Mouse (Mus musculus) midbrain, embryonic 10.5 days (tissue): ENCODE measurements around the gene Gm10134. TPM values are rescaled to one million over a fixed set of nuclear protein-coding genes. Genes with fewer than 3 reads are reported as not detected.
"Not testable (repeated sequence)": the region's sequence is repeated elsewhere in the genome, so short reads cannot be mapped to it uniquely, and the experiment has no call there.

ENCODE experiments used
- DNase-seq: peaks from one replicate; pipeline ENCODE4 v3.0.0-alpha.2; 2017; ENCODE audit warnings: low spot score
- H3K27ac ChIP-seq: fragments of 300-500 bp; sonication (generic); replicated peaks from 2 replicates; pipeline ENCODE4 v1.5.1; 2016; ENCODE audit warnings: mild to moderate bottlenecking
- H3K27me3 ChIP-seq: fragments of 300-500 bp; sonication (generic); 2 replicates; pipeline ENCODE4 v1.6.1; 2016; ENCODE audit warnings: low read depth, mild to moderate bottlenecking; ENCODE audit not compliant: poor library complexity, severe bottlenecking
- H3K36me3 ChIP-seq: fragments of 300-500 bp; sonication (generic); 2 replicates; pipeline ENCODE4 v1.6.1; 2016; ENCODE audit warnings: mild to moderate bottlenecking, moderate library complexity
- H3K4me1 ChIP-seq: fragments of 300-500 bp; sonication (generic); 2 replicates; pipeline ENCODE4 v1.6.1; 2016
- H3K4me3 ChIP-seq: fragments of 300-500 bp; sonication (generic); 2 replicates; pipeline ENCODE4 v1.5.1; 2016; ENCODE audit warnings: mild to moderate bottlenecking, moderate library complexity
- H3K9me3 ChIP-seq: fragments of 300-500 bp; sonication (generic); replicated peaks from 2 replicates; pipeline ENCODE4 v1.6.1; 2016; ENCODE audit warnings: mild to moderate bottlenecking
- WGBS: fragments of 180-500 bp; shearing (Covaris S2); methylation state at CpG from one replicate; pipeline ENCODE4 v1.1.7; 2016; 5-methylcytosine and 5-hydroxymethylcytosine counted together
- polyA plus RNA-seq: library from polyadenylated mRNA; unstranded; fragments of >200 nt; fragmentation: Nextera tagmentation; extraction: Ambion mirVana; gene quantifications from 2 replicates; pipeline ENCODE4 v1.2.1, GENCODE M21; 2016

Gm10134 gene
- polyA plus RNA-seq, 1 experiment from 2014 or later, result 0.49 TPM

GRCm38 (mm10) chr2:28479208-28480204 is 26.4 kb upstream of the Gm10134 start:
- Histone ChIP-seq H3K27me3 (no peaks in the 10 kb centered on the region), H3K4me1 (peaks cover 4% of the 10 kb centered on the region; the same call in 1 of the 2 replicates), H3K27ac (no peak overlapping the region), H3K4me3 (no peak overlapping the region), H3K9me3 (no peaks in the 10 kb centered on the region), H3K36me3 (no peaks in the 10 kb centered on the region)
- 83% methylated on average over 20 of the region's 20 CpGs for WGBS
- DNase-seq, result no peak

- H3K9me3 ChIP-seq, result no peaks in the 10 kb centered on the region
- H3K27ac ChIP-seq, result no peak overlapping the region
- no peak overlapping the region for H3K4me3 ChIP-seq
- no peak for DNase-seq
- H3K27me3 ChIP-seq, result no peaks in the 10 kb centered on the region
- 76% methylated on average over 2 of the region's 2 CpGs for WGBS
- H3K4me1 ChIP-seq, result peaks cover 4% of the 10 kb centered on the region; the same call in 1 of the 2 replicates
- H3K36me3 ChIP-seq, result no peaks in the 10 kb centered on the region
These were observed 22.0 kb upstream of the Gm10134 start for GRCm38 (mm10) chr2:28483861-28484260.

DNA sequence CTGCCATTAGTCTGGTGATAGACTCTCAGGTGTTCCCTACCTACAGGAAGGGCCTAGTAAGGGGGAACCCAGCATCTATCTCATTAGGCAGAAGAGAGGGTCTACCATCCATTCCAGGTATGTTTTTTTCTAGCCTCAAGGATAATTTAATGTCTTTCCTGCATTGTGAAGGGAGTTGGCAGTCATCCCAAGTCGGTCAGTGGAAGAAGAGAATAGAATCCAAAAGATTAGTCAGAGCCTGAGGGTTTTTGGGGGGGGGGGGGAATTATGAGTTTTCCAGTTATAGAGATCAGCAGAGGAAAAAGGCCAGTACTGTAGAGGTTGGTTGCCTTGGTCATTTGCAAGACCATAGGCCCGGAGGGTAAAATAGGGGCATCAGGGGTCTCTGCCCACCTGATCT is 11.4 kb upstream of the Gm10134 start:
- no peaks in the 10 kb centered on the region for H3K36me3 ChIP-seq
- WGBS, result 85% methylated on average over 2 of the region's 2 CpGs
- H3K27ac ChIP-seq, result no peak overlapping the region
- no peaks in the 10 kb centered on the region for H3K27me3 ChIP-seq
- no peak for DNase-seq
- H3K4me1 ChIP-seq, result no peaks in the 10 kb centered on the region; the same call in 1 of the 2 replicates
- H3K4me3 ChIP-seq, result no peak overlapping the region
- no peaks in the 10 kb centered on the region for H3K9me3 ChIP-seq

- H3K4me1 ChIP-seq, result no peaks in the 10 kb centered on the region; the same call in 1 of the 2 replicates
- no peak overlapping the region for H3K27ac ChIP-seq
- DNase-seq, result no peak
- 86% methylated on average over 14 of the region's 14 CpGs for WGBS
- H3K9me3 ChIP-seq, result no peaks in the 10 kb centered on the region
- no peak overlapping the region for H3K4me3 ChIP-seq
- no peaks in the 10 kb centered on the region for H3K36me3 ChIP-seq
- H3K27me3 ChIP-seq, result no peaks in the 10 kb centered on the region
These were observed 10.6 kb upstream of the Gm10134 start for GRCm38 (mm10) chr2:28495207-28495756.

GRCm38 (mm10) chr2:28495801-28496595 is 9.9 kb upstream of the Gm10134 start:
- Histone ChIP-seq H3K9me3 (no peaks in the 10 kb centered on the region), H3K36me3 (no peaks in the 10 kb centered on the region), H3K4me3 (no peak overlapping the region), H3K4me1 (no peaks in the 10 kb centered on the region; the same call in 1 of the 2 replicates), H3K27me3 (no peaks in the 10 kb centered on the region), H3K27ac (no peak overlapping the region)
- DNase-seq, result no peak
- 88% methylated on average over 16 of the region's 16 CpGs for whole genome bisulfite sequencing

- no peak for DNase-seq
- Histone ChIP-seq H3K4me1 (no peaks in the 10 kb centered on the region; the same call in 1 of the 2 replicates), H3K27ac (no peak within 1 kb of the TSS), H3K9me3 (no peaks in the 10 kb centered on the region), H3K4me3 (no peak within 1 kb of the TSS), H3K27me3 (no peaks in the 10 kb centered on the region), H3K36me3 (no peaks in the 10 kb centered on the region)
- WGBS, result 73% methylated on average over 5 of the region's 5 CpGs
These were observed 9.2 kb upstream of the Gm10134 start, which contains the start of gene Gbgt1 for GRCm38 (mm10) chr2:28496671-28497070. Gene Gbgt1 (plus strand): TSS chr2:28496891.

GRCm38 (mm10) chr2:28497561-28497960 is 8.3 kb upstream of the Gm10134 start:
- Histone ChIP-seq H3K4me1 (no peaks in the 10 kb centered on the region; the same call in 1 of the 2 replicates), H3K36me3 (no peaks in the 10 kb centered on the region), H3K27me3 (no peaks in the 10 kb centered on the region), H3K9me3 (no peaks in the 10 kb centered on the region), H3K27ac (no peak overlapping the region), H3K4me3 (no peak overlapping the region)
- WGBS, result 88% methylated on average over 5 of the region's 5 CpGs
- no peak for DNase-seq

DNA sequence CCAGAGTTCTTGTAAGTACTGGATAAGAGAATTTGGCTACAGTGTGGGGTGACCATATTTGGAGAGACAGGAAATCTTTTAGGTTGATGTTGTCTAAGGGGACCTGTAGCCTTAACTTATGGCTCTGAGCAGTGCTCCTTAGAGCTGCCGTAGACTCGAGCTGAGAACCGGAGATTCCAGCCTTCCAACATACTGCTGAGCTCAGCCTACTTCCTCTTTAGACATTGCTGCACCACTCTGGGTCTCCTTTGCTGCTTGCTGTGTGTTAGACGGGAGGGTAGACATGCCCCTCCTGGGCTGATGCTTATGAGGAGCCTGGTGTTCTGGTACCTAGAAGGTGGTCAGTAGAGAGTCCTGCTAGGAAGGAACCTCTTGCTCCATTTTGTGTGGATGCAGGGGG is 7.5 kb upstream of the Gm10134 start:
- Histone ChIP-seq H3K4me3 (no peak overlapping the region), H3K27ac (no peak overlapping the region), H3K27me3 (no peaks in the 10 kb centered on the region), H3K9me3 (no peaks in the 10 kb centered on the region), H3K4me1 (no peaks in the 10 kb centered on the region; the same call in 1 of the 2 replicates), H3K36me3 (no peaks in the 10 kb centered on the region)
- no peak for DNase-seq
- 77% methylated on average over 4 of the region's 4 CpGs for WGBS

GRCm38 (mm10) chr2:28502987-28503386 is 2.9 kb upstream of the Gm10134 start:
- Histone ChIP-seq H3K9me3 (no peaks in the 10 kb centered on the region), H3K27ac (no peak overlapping the region), H3K36me3 (no peaks in the 10 kb centered on the region), H3K27me3 (no peaks in the 10 kb centered on the region), H3K4me3 (no peak overlapping the region), H3K4me1 (no peaks in the 10 kb centered on the region)
- 88% methylated on average over 10 of the region's 10 CpGs for WGBS
- no peak for DNase-seq

DNA sequence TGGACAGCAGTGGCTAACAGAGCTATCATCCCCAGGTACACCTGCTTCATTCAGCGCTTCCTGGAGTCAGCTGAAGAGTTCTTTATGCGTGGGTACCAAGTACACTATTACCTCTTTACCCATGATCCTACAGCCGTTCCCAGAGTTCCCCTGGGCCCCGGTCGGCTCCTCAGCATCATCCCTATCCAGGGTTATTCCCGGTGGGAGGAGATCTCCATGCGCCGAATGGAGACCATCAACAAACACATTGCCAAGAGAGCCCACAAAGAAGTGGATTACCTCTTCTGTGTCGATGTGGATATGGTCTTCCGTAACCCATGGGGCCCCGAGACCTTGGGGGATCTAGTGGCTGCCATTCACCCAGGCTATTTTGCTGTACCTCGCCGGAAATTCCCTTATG is 1.2 kb upstream of the Gm10134 start:
- Histone ChIP-seq H3K27ac (no peak overlapping the region), H3K9me3 (no peaks in the 10 kb centered on the region), H3K4me1 (no peaks in the 10 kb centered on the region), H3K36me3 (no peaks in the 10 kb centered on the region), H3K27me3 (no peaks in the 10 kb centered on the region), H3K4me3 (no peak overlapping the region)
- 89% methylated on average over 13 of the region's 13 CpGs for WGBS
- no peak for DNase-seq

- peaks cover 5% of the 10 kb centered on the region for H3K27me3 ChIP-seq
- no peaks in the 10 kb centered on the region for H3K36me3 ChIP-seq
- no peaks in the 10 kb centered on the region for H3K4me1 ChIP-seq
- no peaks in the 10 kb centered on the region for H3K9me3 ChIP-seq
- no peak overlapping the region for H3K4me3 ChIP-seq
- no peak overlapping the region for H3K27ac ChIP-seq
- WGBS, result 83% methylated on average over 6 of the region's 6 CpGs
- DNase-seq, result no peak
These were observed 396 bp downstream of the Gm10134 start for GRCm38 (mm10) chr2:28506291-28506690.

DNA sequence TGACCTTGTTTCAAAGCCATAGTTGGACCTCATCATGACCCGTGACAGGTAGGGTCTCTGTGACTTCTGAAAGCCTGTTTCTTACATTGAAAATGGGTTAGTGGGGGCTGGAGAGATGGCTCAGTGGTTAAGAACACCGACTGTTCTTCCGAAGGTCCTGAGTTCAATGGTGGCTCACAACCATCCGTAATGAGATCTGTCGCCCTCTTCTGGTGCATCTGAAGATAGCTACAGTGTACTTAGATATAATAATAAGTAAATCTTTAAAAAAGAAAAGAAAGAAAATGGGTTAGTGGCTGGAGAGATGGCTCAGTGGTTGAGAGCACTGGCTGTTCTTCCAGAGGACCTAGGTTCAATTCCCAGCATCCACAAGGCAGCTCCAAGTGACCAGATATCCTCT is 5.7 kb downstream of the Gm10134 start:
- 59% methylated on average over 5 of the region's 5 CpGs for WGBS
- H3K4me3 ChIP-seq, result not testable (repeated sequence)

More for the DNA sequence above, 5.7 kb downstream of the Gm10134 start:
- not testable (repeated sequence) for H3K36me3 ChIP-seq, DNase-seq, H3K9me3 ChIP-seq, H3K27ac ChIP-seq
- Histone ChIP-seq H3K27me3 (peaks cover 16% of the 10 kb centered on the region), H3K4me1 (peaks cover 38% of the 10 kb centered on the region)
